Mouse (Mus musculus) kidney, postnatal 10 days (tissue): ENCODE data around the gene Hadha.
A peak's percentile ranks its signal among the peaks of the same experiment; 100 is the strongest.

ENCODE experiments used
- DNase-seq: peaks from one replicate; pipeline ENCODE4 v3.0.0; 2021; ENCODE audit warnings: mixed read lengths

Gene Hadha

GRCm38 (mm10) chr5:30152413-30152812 lies 2.5 kb downstream of the Hadha start:
- no peak for DNase-seq

- DNase-seq: peak; percentile 47
Observed at GRCm38 (mm10) chr5:30152007-30152406, 3.0 kb downstream of the Hadha start.

- no peak for DNase-seq
Observed at GRCm38 (mm10) chr5:30148133-30148920, 6.6 kb downstream of the Hadha start.

GRCm38 (mm10) chr5:30146526-30146925 lies 8.4 kb downstream of the Hadha start:
- DNase-seq: no peak

- DNase-seq: no peak
Observed at GRCm38 (mm10) chr5:30138193-30138592, 16.8 kb downstream of the Hadha start.

GRCm38 (mm10) chr5:30137271-30137670 lies 17.7 kb downstream of the Hadha start:
- no peak for DNase-seq

GRCm38 (mm10) chr5:30135711-30136231 lies 19.2 kb downstream of the Hadha start:
- DNase-seq: no peak

- no peak for DNase-seq
Observed at GRCm38 (mm10) chr5:30132173-30132572, 22.8 kb downstream of the Hadha start.

- no peak for DNase-seq
Observed at GRCm38 (mm10) chr5:30131246-30131645, 23.7 kb downstream of the Hadha start.

GRCm38 (mm10) chr5:30128680-30129079 lies 26.3 kb downstream of the Hadha start:
- no peak for DNase-seq

- DNase-seq: no peak
Observed at GRCm38 (mm10) chr5:30127921-30128597, 26.9 kb downstream of the Hadha start.

- no peak for DNase-seq
Observed at GRCm38 (mm10) chr5:30126756-30127155, 28.2 kb downstream of the Hadha start.

- DNase-seq: no peak
Observed at GRCm38 (mm10) chr5:30125587-30125986, 29.4 kb downstream of the Hadha start.

- no peak for DNase-seq
Observed at GRCm38 (mm10) chr5:30122481-30122880, 32.5 kb downstream of the Hadha start.

GRCm38 (mm10) chr5:30120106-30120505 lies 34.9 kb downstream of the Hadha start:
- DNase-seq: no peak

- DNase-seq: no peak
Observed at GRCm38 (mm10) chr5:30119163-30119562, 35.8 kb downstream of the Hadha start.

GRCm38 (mm10) chr5:30118018-30118417 lies 36.9 kb downstream of the Hadha start:
- DNase-seq: no peak

GRCm38 (mm10) chr5:30115718-30116117 lies 39.2 kb downstream of the Hadha start:
- DNase-seq: no peak

- no peak for DNase-seq
Observed at GRCm38 (mm10) chr5:30114761-30115140, 40.2 kb downstream of the Hadha start.

GRCm38 (mm10) chr5:30113881-30114760 lies 40.8 kb downstream of the Hadha start:
- DNase-seq: peak; percentile 90

GRCm38 (mm10) chr5:30112533-30113068 lies 42.4 kb downstream of the Hadha start:
- DNase-seq: no peak

GRCm38 (mm10) chr5:30111771-30112170 lies 43.2 kb downstream of the Hadha start:
- no peak for DNase-seq

GRCm38 (mm10) chr5:30111126-30111525 lies 43.8 kb downstream of the Hadha start:
- DNase-seq: peak; percentile 74
